Mouse (Mus musculus): ENCODE measurements around the gene Arhgef17.

DNA sequence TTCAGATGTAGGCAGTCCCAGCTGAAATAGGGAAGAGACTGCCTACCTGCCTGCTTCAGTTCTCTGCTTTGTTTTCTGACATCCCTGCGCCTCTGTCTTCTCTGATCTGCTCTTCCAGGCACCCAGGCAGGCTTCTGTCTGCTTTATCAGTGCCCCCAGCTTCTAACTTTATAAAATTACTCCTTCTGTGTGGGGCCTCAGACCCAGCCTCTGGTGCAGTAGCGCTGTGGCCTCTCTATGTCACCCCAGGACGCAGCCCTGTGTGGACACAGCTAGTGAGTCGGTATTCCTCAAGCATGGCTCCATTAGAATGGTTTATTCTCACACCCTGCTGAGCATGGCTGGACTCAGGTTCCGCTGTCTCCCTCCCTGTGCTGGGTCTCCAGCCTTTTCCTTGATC, 18.1 kb upstream of the Arhgef17 start:
- TF ChIP-seq POLR2A (IDR thresholded peaks at IDR 0.05; ENCODE audit: borderline replicate concordance, extremely low read depth, insufficient read depth, insufficient read length, poor library complexity, severe bottlenecking) (no peak), CTCF (IDR thresholded peaks at IDR 0.05; ENCODE audit: borderline replicate concordance, extremely low read depth, insufficient read depth, insufficient read length) (no peak)

All from brain, embryonic 14.5 days (tissue).